Mouse (Mus musculus) Patski (cell line): Measurements from ENCODE around the gene Olfr543. TPM values are rescaled to one million over a fixed set of nuclear protein-coding genes. Genes with fewer than 3 reads are reported as not detected.
"Not testable (repeated sequence)": the region's sequence is repeated elsewhere in the genome, so short reads cannot be mapped to it uniquely, and the experiment has no call there.

Experiments
- ATAC-seq: fragments of 100-300 bp; one replicate; pipeline ENCODE4 v1.8.0; 2021
- CTCF ChIA-PET: fragments of 350-600 bp; sonication (Branson Sonifier 250); formaldehyde crosslinking; loops from one replicate; lab custom pipeline; 2022; ENCODE audit warnings: inconsistent platforms; lab: Charles Lee
- POLR2A ChIA-PET: fragments of 350-600 bp; sonication (Branson Sonifier 250); formaldehyde crosslinking; loops from one replicate; lab custom pipeline; 2022; ENCODE audit warnings: antibody characterized with exemption, inconsistent platforms; lab: Charles Lee
- DNase-seq: peaks from one replicate; pipeline ENCODE4 v3.0.0-alpha.2; 2011; ENCODE audit warnings: low read depth, low spot score
- H3K27me3 ChIP-seq: fragments of 371-371 bp; one replicate; pipeline ENCODE4 v1.5.1; 2021
- CTCF ChIP-seq: fragments of 100-300 bp; IDR thresholded peaks from one replicate; pipeline ENCODE4 v1.5.1; 2021
- in situ Hi-C: fragments of 300-500 bp; cut with MboI; formaldehyde crosslinking; loops from 3 replicates; pipeline ENCODE4 v1.11.1; 2018; ENCODE audit warnings: low pct_unique_long_range_greater_than_20kb, mixed read lengths
- polyA plus RNA-seq: library from polyadenylated mRNA; unstranded; gene quantifications from one replicate; pipeline ENCODE4 v1.2.3, GENCODE M21; 2021

Gene Olfr543
- polyA plus RNA-seq, 1 experiment from 2014 or later = not detected

DNA sequence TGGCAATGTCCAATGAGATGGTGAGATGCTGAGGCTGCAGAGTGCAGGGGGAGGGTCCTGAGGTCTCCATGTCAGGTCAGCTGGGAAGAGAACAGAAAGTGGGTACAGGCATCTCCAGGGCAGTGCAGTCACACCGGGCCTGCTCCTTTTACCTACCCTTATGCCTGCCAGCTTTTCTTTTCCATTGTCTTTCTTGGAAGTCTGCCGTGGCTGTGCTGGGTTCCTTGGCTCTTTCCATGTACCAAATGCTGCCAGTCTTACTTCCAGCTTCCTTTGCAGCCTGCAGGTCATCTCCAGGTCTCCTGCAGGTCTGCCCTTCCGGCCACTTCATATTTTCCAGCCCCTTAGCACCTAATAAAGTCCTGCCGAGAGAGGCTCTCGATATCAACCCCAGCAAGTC lies 20.5 kb upstream of the Olfr543 start:
- in situ Hi-C loops = no loop called here
- no peak for ATAC-seq
- TF ChIP-seq CTCF = no peak

GRCm38 (mm10) chr7:102499473-102499872 lies 18.0 kb upstream of the Olfr543 start, which contains the start of gene Olfr545:
Gene Olfr545, minus strand, starts transcription at chr7:102499573.
- in situ Hi-C loops = no loop called here

More for the DNA sequence above, 20.5 kb upstream of the Olfr543 start:
- DNase-seq = no peak
- ChIA-PET POLR2A (no interaction called here), CTCF (no interaction called here)
- H3K27me3 ChIP-seq = peaks cover 3% of the 10 kb centered on the region

DNA sequence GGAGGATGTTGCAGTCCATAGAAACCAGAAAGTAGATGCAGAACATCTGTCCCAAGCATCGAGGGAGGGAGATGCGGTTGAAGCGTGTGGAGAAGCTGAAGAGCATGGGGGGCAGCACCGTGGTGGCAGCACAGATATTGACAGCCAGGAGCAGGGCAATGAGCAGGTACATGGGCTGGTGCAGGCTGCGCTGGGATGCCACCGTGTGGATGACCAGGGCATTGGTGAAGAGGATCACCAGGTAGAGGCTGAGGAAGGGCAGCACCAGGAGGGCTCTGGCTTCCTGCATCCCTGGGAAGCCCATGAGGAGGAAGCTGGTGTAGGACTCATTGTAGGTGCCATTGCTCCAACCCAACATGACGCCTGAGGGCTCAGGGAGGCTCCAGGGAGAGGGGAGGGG lies 12.9 kb upstream of the Olfr543 start:
- POLR2A ChIA-PET, H3K27me3 ChIP-seq, CTCF ChIA-PET, DNase-seq, in situ Hi-C loops: not testable (repeated sequence)
- peak; percentile 47 for ATAC-seq

More at GRCm38 (mm10) chr7:102499473-102499872, 18.0 kb upstream of the Olfr543 start, which contains the start of gene Olfr545:
- ATAC-seq (no peak), DNase-seq (no peak)
- CTCF ChIA-PET = interaction anchor here (1.4 kb wide), 1 partner anchor 12 kb away, joined by 3 read pairs; no protein-coding TSS in a partner anchor
- POLR2A ChIA-PET = no interaction called here
- TF ChIP-seq CTCF = no peak
- peaks cover 3% of the 10 kb centered on the region for H3K27me3 ChIP-seq

DNA sequence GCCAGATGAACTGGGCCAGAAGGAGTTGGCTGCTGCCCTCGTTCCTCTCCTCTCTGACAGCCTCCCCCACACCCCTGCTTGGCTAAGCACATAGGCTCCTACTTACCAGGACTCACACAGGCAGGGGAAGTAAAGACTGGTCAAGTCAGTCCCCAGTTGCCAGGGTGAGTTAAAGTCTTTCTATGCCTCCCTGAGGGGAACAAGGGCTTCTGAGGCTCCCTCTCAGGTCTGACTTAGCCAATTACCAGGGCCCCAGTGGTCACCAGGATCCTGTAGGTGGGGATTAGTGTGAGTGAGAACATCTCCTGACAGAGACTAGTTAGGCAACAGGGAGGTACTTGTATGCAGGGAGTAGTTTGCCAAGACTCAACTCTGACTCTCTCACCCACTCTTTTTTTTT lies 6.7 kb upstream of the Olfr543 start, which contains the start of gene Olfr544:
Gene Olfr544, minus strand, starts transcription at position 153 of the 400 bp plus-strand sequence.
- DNase-seq (no peak), ATAC-seq (no peak)
- in situ Hi-C loops = no loop called here
- TF ChIP-seq CTCF = no peak
- CTCF ChIA-PET = no interaction called here
- POLR2A ChIA-PET = no interaction called here
- no peaks in the 10 kb centered on the region for H3K27me3 ChIP-seq

DNA sequence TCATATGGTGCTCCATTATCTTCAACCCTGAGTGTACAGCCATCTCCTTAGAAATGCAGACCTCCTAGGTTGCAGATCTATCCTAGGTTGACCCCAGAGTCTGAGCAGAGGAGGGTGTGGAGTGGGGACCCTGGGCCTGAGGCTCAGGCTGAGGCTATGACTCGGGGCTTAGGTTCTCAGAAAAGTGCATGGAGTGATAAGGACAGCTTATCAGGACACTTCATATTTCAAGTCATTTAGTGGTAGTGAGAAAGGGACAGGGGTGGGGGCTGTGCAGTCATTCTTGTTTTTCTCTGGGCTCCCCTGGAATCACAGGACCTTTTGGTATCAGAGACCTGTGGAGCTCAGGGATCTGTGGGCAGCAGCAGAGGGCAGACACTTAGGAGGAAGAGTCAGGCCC lies 4.6 kb upstream of the Olfr543 start:
- DNase-seq (no peak), ATAC-seq (no peak)
- TF ChIP-seq CTCF = no peak
- ChIA-PET CTCF (no interaction called here), POLR2A (no interaction called here)
- in situ Hi-C loops = no loop called here
- H3K27me3 ChIP-seq = no peaks in the 10 kb centered on the region

DNA sequence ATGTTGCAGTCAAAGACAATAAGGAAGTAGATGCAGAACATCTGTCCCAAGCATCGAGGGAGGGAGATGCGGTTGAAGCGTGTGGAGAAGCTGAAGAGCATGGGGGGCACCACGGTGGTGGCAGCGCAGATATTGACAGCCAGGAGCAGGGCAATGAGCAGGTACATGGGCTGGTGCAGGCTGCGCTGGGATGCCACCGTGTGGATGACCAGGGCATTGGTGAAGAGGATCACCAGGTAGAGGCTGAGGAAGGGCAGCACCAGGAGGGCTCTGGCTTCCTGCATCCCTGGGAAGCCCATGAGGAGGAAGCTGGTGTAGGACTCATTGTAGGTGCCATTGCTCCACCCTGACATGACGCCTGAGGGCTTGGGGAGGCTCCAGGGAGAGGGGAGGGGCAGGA lies 3.3 kb upstream of the Olfr543 start:
- CTCF ChIA-PET, DNase-seq, POLR2A ChIA-PET, H3K27me3 ChIP-seq, in situ Hi-C loops: not testable (repeated sequence)
- ATAC-seq = peak; percentile 32

DNA sequence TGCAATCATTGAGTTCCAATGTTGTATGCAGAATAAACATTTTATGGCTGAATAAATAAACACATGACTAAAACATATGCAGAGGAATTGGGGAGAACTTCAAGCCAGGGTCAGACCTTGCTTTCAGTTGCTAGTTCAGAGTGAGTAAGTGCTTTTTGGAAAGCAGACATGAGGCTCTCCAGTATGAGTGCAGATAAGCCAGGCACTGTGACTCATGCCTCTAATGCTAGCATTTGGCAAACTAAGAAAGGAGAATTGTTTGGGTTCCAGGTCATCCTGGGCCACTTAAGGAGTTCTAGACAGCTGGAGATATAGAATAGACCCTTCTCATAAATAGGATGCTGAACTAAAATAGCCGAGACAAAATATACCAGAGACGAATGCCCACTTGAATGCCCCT lies 2.2 kb upstream of the Olfr543 start:
- ChIA-PET CTCF (interaction anchor here (1.4 kb wide), 1 partner anchor 30 kb away, joined by 3 read pairs; no protein-coding TSS in a partner anchor), POLR2A (no interaction called here)
- DNase-seq (no peak), ATAC-seq (no peak)
- in situ Hi-C loops = no loop called here
- no peaks in the 10 kb centered on the region for H3K27me3 ChIP-seq
- TF ChIP-seq CTCF = no peak

GRCm38 (mm10) chr7:102480821-102481220 lies 658 bp downstream of the Olfr543 start:
- no peaks in the 10 kb centered on the region for H3K27me3 ChIP-seq
- DNase-seq (no peak), ATAC-seq (no peak)
- ChIA-PET POLR2A (no interaction called here), CTCF (interaction anchor here (0.8 to 1.3 kb wide), 2 partner anchors 17 to 157 kb away, joined by 3 read pairs; no protein-coding TSS in a partner anchor)
- TF ChIP-seq CTCF = no peak
- in situ Hi-C loops = no loop called here

DNA sequence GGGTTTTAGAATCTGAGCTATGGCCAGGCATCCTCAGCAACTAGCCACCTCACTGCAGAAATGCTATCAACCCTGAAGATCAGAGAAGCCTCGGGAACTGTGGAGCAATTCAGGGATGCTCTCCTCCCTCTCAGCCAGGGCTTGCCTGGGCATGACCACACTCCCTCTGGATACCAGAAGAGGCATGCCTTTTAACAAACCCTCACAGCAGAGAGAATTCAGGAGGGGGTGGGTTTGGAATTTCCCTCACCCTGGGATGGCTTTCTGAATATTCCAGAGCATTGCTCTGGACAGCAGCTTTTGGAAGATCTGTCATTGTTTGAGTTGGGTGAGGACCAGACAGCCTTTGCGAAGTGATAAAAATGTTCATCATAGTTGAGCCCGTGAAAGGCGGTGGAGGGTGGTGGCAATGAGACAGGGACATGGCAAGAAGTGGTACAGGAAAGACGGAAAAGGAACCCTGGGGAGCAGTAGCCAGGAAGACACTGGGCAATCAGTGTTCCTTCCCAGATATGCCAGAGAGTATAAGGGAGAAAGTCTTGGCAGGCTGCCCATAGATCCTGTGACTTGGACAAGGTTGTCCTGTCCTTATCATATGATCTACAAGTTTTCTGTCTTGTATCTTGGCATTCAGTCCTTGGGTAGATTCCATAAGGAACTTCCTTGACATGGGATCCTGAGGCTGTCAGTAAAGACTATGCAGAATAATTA lies 2.0 kb downstream of the Olfr543 start:
- ChIA-PET POLR2A (no interaction called here), CTCF (interaction anchor here (0.7 to 1.3 kb wide), 2 partner anchors 15 to 25 kb away, joined by 3 read pairs; no protein-coding TSS in a partner anchor)
- TF ChIP-seq CTCF = no peak
- ATAC-seq (peak; percentile 77), DNase-seq (no peak)
- H3K27me3 ChIP-seq = no peaks in the 10 kb centered on the region
- in situ Hi-C loops = no loop called here

GRCm38 (mm10) chr7:102478926-102479325 lies 2.6 kb downstream of the Olfr543 start:
- in situ Hi-C loops = no loop called here
- TF ChIP-seq CTCF = no peak
- ATAC-seq = no peak
- DNase-seq = no peak
- ChIA-PET POLR2A (no interaction called here), CTCF (interaction anchor here (0.7 kb wide), 1 partner anchor 24 kb away, joined by 3 read pairs; no protein-coding TSS in a partner anchor)
- H3K27me3 ChIP-seq = no peaks in the 10 kb centered on the region

GRCm38 (mm10) chr7:102478425-102478824 lies 3.1 kb downstream of the Olfr543 start:
- DNase-seq (no peak), ATAC-seq (no peak)
- H3K27me3 ChIP-seq = no peaks in the 10 kb centered on the region
- no peak for TF ChIP-seq CTCF
- POLR2A ChIA-PET = no interaction called here
- in situ Hi-C loops = no loop called here
- CTCF ChIA-PET = interaction anchor here (0.7 kb wide), 1 partner anchor 24 kb away, joined by 3 read pairs; no protein-coding TSS in a partner anchor
